Mouse (Mus musculus): Measurements from ENCODE around the gene Rpl9-ps1.

Rpl9-ps1 gene

GRCm38 (mm10) chr11:83623586-83623985 is 21.8 kb downstream of the Rpl9-ps1 start:
- no peak for DNase-seq (ENCODE audit: low read depth, low spot score)

- no peak for DNase-seq (ENCODE audit: low read depth, low spot score)
These were observed 26.4 kb downstream of the Rpl9-ps1 start for GRCm38 (mm10) chr11:83619037-83619436.

GRCm38 (mm10) chr11:83618238-83618637 is 27.2 kb downstream of the Rpl9-ps1 start:
- DNase-seq (ENCODE audit: low read depth, low spot score), result no peak

GRCm38 (mm10) chr11:83616586-83616985 is 28.8 kb downstream of the Rpl9-ps1 start:
- no peak for DNase-seq (ENCODE audit: low read depth, low spot score)

GRCm38 (mm10) chr11:83610900-83611299 is 34.5 kb downstream of the Rpl9-ps1 start:
- DNase-seq (ENCODE audit: low read depth, low spot score), result no peak

- DNase-seq (ENCODE audit: low read depth, low spot score), result no peak
These were observed 39.0 kb downstream of the Rpl9-ps1 start for GRCm38 (mm10) chr11:83606396-83606795.

GRCm38 (mm10) chr11:83605535-83605934 is 39.9 kb downstream of the Rpl9-ps1 start:
- DNase-seq (ENCODE audit: low read depth, low spot score), result no peak

GRCm38 (mm10) chr11:83604698-83605097 is 40.7 kb downstream of the Rpl9-ps1 start:
- DNase-seq (ENCODE audit: low read depth, low spot score), result no peak

GRCm38 (mm10) chr11:83603399-83603798 is 42.0 kb downstream of the Rpl9-ps1 start:
- no peak for DNase-seq (ENCODE audit: low read depth, low spot score)

- no peak for DNase-seq (ENCODE audit: low read depth, low spot score)
These were observed 44.8 kb downstream of the Rpl9-ps1 start for GRCm38 (mm10) chr11:83600576-83600975.

GRCm38 (mm10) chr11:83598991-83599390 is 46.4 kb downstream of the Rpl9-ps1 start:
- no peak for DNase-seq (ENCODE audit: low read depth, low spot score)

- no peak for DNase-seq (ENCODE audit: low read depth, low spot score)
These were observed 47.1 kb downstream of the Rpl9-ps1 start for GRCm38 (mm10) chr11:83598207-83598837.

- DNase-seq (ENCODE audit: low read depth, low spot score), result no peak
These were observed 47.6 kb downstream of the Rpl9-ps1 start for GRCm38 (mm10) chr11:83597796-83598195.

- no peak for DNase-seq (ENCODE audit: low read depth, low spot score)
These were observed 49.6 kb downstream of the Rpl9-ps1 start for GRCm38 (mm10) chr11:83595669-83596455.

All from WW6 (cell line).